Mouse (Mus musculus) stomach, embryonic 14.5 days (tissue): Measurements from ENCODE around the gene St3gal3. TPM values are rescaled to one million over a fixed set of nuclear protein-coding genes. Genes with fewer than 3 reads are reported as not detected.

Source experiments
- ATAC-seq: fragments of 200-750 bp; cut with Nextera tagmentation; 2 replicates; pipeline ENCODE4 v1.8.0; 2017; ENCODE audit warnings: low read depth, moderate TSS enrichment; ENCODE audit not compliant: insufficient number of reproducible peaks, insufficient read depth, low FRiP score
- H3K27ac ChIP-seq: fragments of 300-500 bp; sonication (generic); 2 replicates; pipeline ENCODE4 v1.5.1; 2014; ENCODE audit warnings: mild to moderate bottlenecking, low read length, moderate library complexity, mixed read lengths
- H3K27me3 ChIP-seq: fragments of 300-500 bp; sonication (generic); 2 replicates; pipeline ENCODE4 v1.6.1; 2014; ENCODE audit warnings: low read length, control low read depth, mixed read lengths; ENCODE audit not compliant: control insufficient read depth, insufficient read depth
- H3K36me3 ChIP-seq: fragments of 300-500 bp; sonication (generic); 2 replicates; pipeline ENCODE4 v1.6.1; 2014; ENCODE audit warnings: mild to moderate bottlenecking, control low read depth, low read length, moderate library complexity, mixed read lengths; ENCODE audit not compliant: control insufficient read depth, insufficient read depth
- H3K4me1 ChIP-seq: fragments of 300-500 bp; sonication (generic); 2 replicates; pipeline ENCODE4 v1.6.1; 2014; ENCODE audit warnings: low read length, control low read depth, mixed read lengths; ENCODE audit not compliant: control insufficient read depth, insufficient read depth
- H3K4me2 ChIP-seq: fragments of 300-500 bp; sonication (generic); replicated peaks from 2 replicates; pipeline ENCODE4 v1.6.1; 2014; ENCODE audit warnings: low read depth, low read length, control low read depth
- H3K4me3 ChIP-seq: fragments of 300-500 bp; sonication (generic); 2 replicates; pipeline ENCODE4 v1.5.1; 2014; ENCODE audit warnings: low read depth, low read length, control low read depth
- H3K9ac ChIP-seq: fragments of 300-500 bp; sonication (generic); replicated peaks from 2 replicates; pipeline ENCODE4 v1.6.1; 2014; ENCODE audit warnings: low read depth, mild to moderate bottlenecking, control low read depth, low read length, moderate library complexity, mixed read lengths
- H3K9me3 ChIP-seq: fragments of 300-500 bp; sonication (generic); 2 replicates; pipeline ENCODE4 v1.6.1; 2016; ENCODE audit warnings: low read depth, low read length, control low read depth; ENCODE audit not compliant: control insufficient read depth
- WGBS: fragments of 180-500 bp; shearing (Covaris S2); extraction: QIAGEN DNeasy Blood & Tissue Kit; methylation state at CpG from one replicate; pipeline ENCODE4 v1.1.7; 2014; 5-methylcytosine and 5-hydroxymethylcytosine counted together
- polyA plus RNA-seq: library from polyadenylated mRNA; unstranded; fragments of >200 nt; fragmentation: Nextera tagmentation; extraction: Ambion mirVana; gene quantifications from 2 replicates; pipeline ENCODE4 v1.2.1, GENCODE M21; 2014

St3gal3 gene
- polyA plus RNA-seq, 1 experiment from 2014 or later, result 6.1 TPM

- Histone ChIP-seq H3K36me3 (no peaks in the 10 kb centered on the region), H3K4me1 (peaks cover 19% of the 10 kb centered on the region), H3K9me3 (no peaks in the 10 kb centered on the region), H3K9ac (no peak overlapping the region), H3K4me2 (no peak overlapping the region), H3K27ac (no peak overlapping the region; the same call in 1 of the 2 replicates), H3K27me3 (no peaks in the 10 kb centered on the region), H3K4me3 (no peak overlapping the region)
- 40% methylated on average over 9 of the region's 9 CpGs for WGBS
- no peak for ATAC-seq
These were observed 90.2 kb downstream of the St3gal3 start for GRCm38 (mm10) chr4:118044510-118044909.

DNA sequence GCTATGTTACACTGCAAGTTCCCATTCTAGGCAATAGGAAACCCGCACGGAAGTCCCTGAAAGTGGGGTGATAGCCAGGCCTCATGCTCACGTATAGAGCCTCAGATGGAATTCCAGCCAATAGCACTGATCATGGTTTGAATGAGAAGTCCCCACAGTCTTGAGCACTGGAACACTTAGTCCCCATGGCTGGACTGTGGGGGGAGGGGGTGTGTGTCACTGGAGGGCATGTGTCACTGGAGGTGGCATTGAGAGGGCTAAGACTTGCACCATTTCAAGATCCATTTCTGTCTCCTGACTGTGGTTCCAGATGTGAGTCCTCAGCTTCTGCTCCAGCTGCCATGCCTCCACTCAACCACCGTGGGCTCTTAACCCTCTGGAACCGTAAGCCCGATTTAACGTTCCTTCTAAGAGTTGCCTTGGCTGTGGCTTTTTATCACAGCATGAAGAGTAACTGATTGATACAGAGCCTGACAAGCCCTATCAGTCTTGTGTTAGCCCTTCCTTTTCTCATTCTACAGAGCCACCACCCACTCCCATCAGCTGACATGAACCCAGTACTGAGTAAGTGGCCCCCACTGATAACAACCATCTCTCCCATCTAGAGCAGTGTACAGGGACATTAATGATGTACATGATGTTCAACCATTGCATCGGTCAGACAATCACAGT is 91.2 kb downstream of the St3gal3 start:
- 79% methylated on average over 8 of the region's 8 CpGs for WGBS
- Histone ChIP-seq H3K36me3 (no peaks in the 10 kb centered on the region), H3K27me3 (no peaks in the 10 kb centered on the region), H3K4me3 (no peak overlapping the region), H3K9me3 (no peaks in the 10 kb centered on the region), H3K4me1 (peaks cover 13% of the 10 kb centered on the region), H3K4me2 (no peak overlapping the region), H3K9ac (no peak overlapping the region), H3K27ac (no peak overlapping the region)
- ATAC-seq, result no peak

DNA sequence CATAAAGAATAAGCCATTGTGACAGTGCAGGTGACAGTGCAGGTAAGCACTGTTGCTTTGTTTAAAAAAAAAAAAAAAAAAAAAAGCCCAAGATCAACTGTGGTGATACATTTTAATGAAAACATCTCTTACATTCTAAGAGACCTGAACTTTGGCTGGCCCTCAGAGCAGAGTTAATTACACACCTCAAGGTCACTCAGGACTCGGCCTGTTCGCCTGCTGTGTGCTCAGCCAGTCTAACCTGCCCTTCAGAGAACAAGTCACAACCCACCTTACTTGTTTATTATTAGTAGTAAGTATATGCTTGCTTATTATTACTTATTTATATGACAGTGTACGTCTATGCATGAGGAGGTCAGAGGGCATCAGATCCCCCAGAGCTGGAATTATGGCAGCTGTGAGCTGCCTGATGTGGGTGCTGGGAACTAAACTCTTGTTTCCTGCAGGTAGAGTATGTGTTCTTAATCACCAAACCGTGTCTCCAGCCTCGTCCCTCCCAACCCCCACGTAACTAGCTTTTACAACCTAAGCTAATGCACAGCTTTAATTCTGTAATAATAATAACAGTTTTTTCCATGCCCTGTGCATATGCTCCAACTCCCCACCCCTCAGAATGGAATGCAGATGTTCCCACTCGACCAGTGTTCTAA is 91.9 kb downstream of the St3gal3 start:
- WGBS, result 72% methylated on average over 7 of the region's 7 CpGs

GRCm38 (mm10) chr4:118041145-118041544 is 93.6 kb downstream of the St3gal3 start:
- no peaks in the 10 kb centered on the region for H3K36me3 ChIP-seq
- H3K9ac ChIP-seq, result no peak overlapping the region
- no peak overlapping the region for H3K27ac ChIP-seq
- no peak for ATAC-seq
- peaks cover 20% of the 10 kb centered on the region for H3K4me1 ChIP-seq
- H3K27me3 ChIP-seq, result no peaks in the 10 kb centered on the region
- WGBS, result 58% methylated on average over 9 of the region's 9 CpGs
- no peaks in the 10 kb centered on the region for H3K9me3 ChIP-seq
- no peak overlapping the region for H3K4me3 ChIP-seq
- no peak overlapping the region for H3K4me2 ChIP-seq

More for the DNA sequence above, 91.9 kb downstream of the St3gal3 start:
- Histone ChIP-seq H3K4me2 (no peak overlapping the region), H3K36me3 (no peaks in the 10 kb centered on the region), H3K27me3 (no peaks in the 10 kb centered on the region), H3K27ac (no peak overlapping the region), H3K9ac (no peak overlapping the region), H3K4me1 (peaks cover 13% of the 10 kb centered on the region), H3K9me3 (no peaks in the 10 kb centered on the region), H3K4me3 (no peak overlapping the region)
- ATAC-seq, result no peak

DNA sequence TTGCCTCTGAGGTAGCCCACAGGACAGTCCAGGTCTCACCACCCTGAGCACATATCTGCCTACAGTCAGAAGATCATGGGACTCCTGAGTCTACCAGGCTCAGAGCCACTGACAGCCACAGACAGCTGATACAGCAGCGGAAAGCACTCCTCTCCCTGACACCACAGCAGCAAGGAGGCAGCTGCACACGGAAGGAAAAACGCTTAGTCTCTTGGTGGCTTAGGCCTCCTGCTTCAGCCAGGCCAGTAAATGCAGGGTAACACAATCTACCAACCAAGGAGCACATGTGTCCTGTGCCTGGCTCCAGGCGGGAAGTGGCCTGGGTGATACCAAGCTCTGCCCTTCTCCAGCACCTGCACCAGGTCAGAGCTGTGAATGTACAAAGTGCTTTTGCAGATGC is 94.1 kb downstream of the St3gal3 start:
- no peak; the same call in 1 of the 2 replicates for ATAC-seq
- no peak overlapping the region for H3K27ac ChIP-seq

GRCm38 (mm10) chr4:118039964-118040363 is 94.8 kb downstream of the St3gal3 start:
- H3K9ac ChIP-seq, result no peak overlapping the region
- no peaks in the 10 kb centered on the region; the same call in 1 of the 2 replicates for H3K9me3 ChIP-seq
- no peak for ATAC-seq
- peaks cover 18% of the 10 kb centered on the region for H3K4me1 ChIP-seq
- 92% methylated on average over 5 of the region's 5 CpGs for WGBS
- H3K4me2 ChIP-seq, result no peak overlapping the region
- no peak overlapping the region for H3K4me3 ChIP-seq
- no peak overlapping the region; the same call in 1 of the 2 replicates for H3K27ac ChIP-seq
- H3K36me3 ChIP-seq, result no peaks in the 10 kb centered on the region
- H3K27me3 ChIP-seq, result no peaks in the 10 kb centered on the region

More for the DNA sequence above, 94.1 kb downstream of the St3gal3 start:
- Histone ChIP-seq H3K4me2 (no peak overlapping the region), H3K4me1 (peaks cover 20% of the 10 kb centered on the region), H3K9me3 (no peaks in the 10 kb centered on the region), H3K36me3 (no peaks in the 10 kb centered on the region), H3K4me3 (no peak overlapping the region), H3K27me3 (no peaks in the 10 kb centered on the region), H3K9ac (no peak overlapping the region)
- 59% methylated on average over 4 of the region's 4 CpGs for WGBS

DNA sequence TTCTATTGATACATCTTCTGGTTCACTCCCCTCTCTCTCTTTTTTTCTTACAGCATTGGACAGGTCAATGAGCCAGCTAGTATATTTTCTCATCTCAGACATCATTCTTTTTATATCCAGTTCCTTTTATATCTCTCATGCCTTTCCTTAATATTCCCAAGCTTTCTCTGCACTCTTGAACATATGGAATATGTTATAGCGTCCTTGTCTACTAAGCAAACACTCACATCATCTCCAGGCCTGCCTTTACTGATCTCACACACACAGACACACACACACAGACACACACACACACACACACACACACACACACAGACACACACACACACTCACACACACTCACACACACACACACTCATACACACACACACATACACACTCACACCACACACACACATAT is 96.7 kb downstream of the St3gal3 start:
- Histone ChIP-seq H3K9ac (no peak overlapping the region), H3K4me3 (no peak overlapping the region), H3K27me3 (no peaks in the 10 kb centered on the region), H3K9me3 (no peaks in the 10 kb centered on the region; the same call in 1 of the 2 replicates), H3K27ac (peak overlapping the region; percentile 72; the same call in 1 of the 2 replicates), H3K4me2 (no peak overlapping the region), H3K4me1 (peaks cover 8% of the 10 kb centered on the region; the same call in 1 of the 2 replicates), H3K36me3 (no peaks in the 10 kb centered on the region)
- ATAC-seq, result no peak
- WGBS, result 64% methylated on average over 1 of the region's 1 CpGs

GRCm38 (mm10) chr4:118037406-118037805 is 97.3 kb downstream of the St3gal3 start:
- Histone ChIP-seq H3K4me2 (no peak overlapping the region), H3K4me1 (peaks cover 8% of the 10 kb centered on the region; the same call in 1 of the 2 replicates), H3K27me3 (no peaks in the 10 kb centered on the region), H3K9me3 (no peaks in the 10 kb centered on the region; the same call in 1 of the 2 replicates), H3K4me3 (no peak overlapping the region), H3K27ac (peak overlapping the region; percentile 72), H3K36me3 (no peaks in the 10 kb centered on the region), H3K9ac (no peak overlapping the region)
- ATAC-seq, result no peak
- WGBS, result 46% methylated on average over 5 of the region's 5 CpGs
